Mouse (Mus musculus): Measurements from ENCODE around the gene Vegfb.
"Not testable (repeated sequence)": the region's sequence is repeated elsewhere in the genome, so short reads cannot be mapped to it uniquely, and the experiment has no call there.

Vegfb gene

GRCm38 (mm10) chr19:6992011-6992858, 4.8 kb upstream of the Vegfb start, which contains the start of gene Dnajc4:
Dnajc4 (minus strand) TSS chr19:6992572.
- DNase-seq (ENCODE audit: low read depth in 2 of 2, low spot score in 2 of 2) = peak; percentile 91 to 94

- not testable (repeated sequence) for DNase-seq (ENCODE audit: low read depth in 2 of 2, low spot score in 2 of 2)
Observed at GRCm38 (mm10) chr19:6991166-6991565, 3.7 kb upstream of the Vegfb start.

- no peak for DNase-seq (ENCODE audit: low read depth in 2 of 2, low spot score in 2 of 2)
Observed at GRCm38 (mm10) chr19:6990712-6991111, 3.3 kb upstream of the Vegfb start.

GRCm38 (mm10) chr19:6989251-6989650, 1.8 kb upstream of the Vegfb start:
- no peak for DNase-seq (ENCODE audit: low read depth in 2 of 2, low spot score in 2 of 2)

GRCm38 (mm10) chr19:6987904-6988285, 444 bp upstream of the Vegfb start:
- DNase-seq (ENCODE audit: low read depth in 2 of 2, low spot score in 2 of 2) = no peak

GRCm38 (mm10) chr19:6985951-6986708, 1.3 kb downstream of the Vegfb start:
- no peak for DNase-seq (ENCODE audit: low read depth in 2 of 2, low spot score in 2 of 2)

GRCm38 (mm10) chr19:6985300-6985699, 2.2 kb downstream of the Vegfb start:
- DNase-seq (ENCODE audit: low read depth in 2 of 2, low spot score in 2 of 2) = no peak

GRCm38 (mm10) chr19:6983621-6984020, 3.8 kb downstream of the Vegfb start:
- DNase-seq (ENCODE audit: low read depth in 2 of 2, low spot score in 2 of 2) = no peak

GRCm38 (mm10) chr19:6981465-6981864, 6.0 kb downstream of the Vegfb start:
- DNase-seq (ENCODE audit: low read depth in 2 of 2, low spot score in 2 of 2) = no peak

- DNase-seq (ENCODE audit: low read depth in 2 of 2, low spot score in 2 of 2) = peak; percentile 98
Observed at GRCm38 (mm10) chr19:6980381-6981093, 6.9 kb downstream of the Vegfb start, which contains the start of gene Fkbp2. Fkbp2 (minus strand) TSS chr19:6980501.

GRCm38 (mm10) chr19:6979486-6980380, 7.7 kb downstream of the Vegfb start:
- DNase-seq (ENCODE audit: low read depth in 2 of 2, low spot score in 2 of 2) = peak; percentile 99 to 100

GRCm38 (mm10) chr19:6979001-6979479, 8.4 kb downstream of the Vegfb start:
- no peak for DNase-seq (ENCODE audit: low read depth in 2 of 2, low spot score in 2 of 2)

- DNase-seq (ENCODE audit: low read depth in 2 of 2, low spot score in 2 of 2) = no peak
Observed at GRCm38 (mm10) chr19:6978639-6978974, 8.8 kb downstream of the Vegfb start.

GRCm38 (mm10) chr19:6977759-6978638, 9.5 kb downstream of the Vegfb start:
- no peak for DNase-seq (ENCODE audit: low read depth in 2 of 2, low spot score in 2 of 2)

GRCm38 (mm10) chr19:6975537-6976521, 11.6 kb downstream of the Vegfb start, which contains the start of gene Plcb3:
Plcb3 (minus strand) TSS chr19:6976470.
- DNase-seq (ENCODE audit: low read depth in 2 of 2, low spot score in 2 of 2) = peak; percentile 54 to 55

- peak; percentile 62 to 73 for DNase-seq (ENCODE audit: low read depth in 2 of 2, low spot score in 2 of 2)
Observed at GRCm38 (mm10) chr19:6974211-6975205, 12.9 kb downstream of the Vegfb start, which contains the start of gene Ppp1r14b. Ppp1r14b (plus strand) TSS chr19:6974968.
